Mouse (Mus musculus): ENCODE results near the gene Dnaja3.

DNA sequence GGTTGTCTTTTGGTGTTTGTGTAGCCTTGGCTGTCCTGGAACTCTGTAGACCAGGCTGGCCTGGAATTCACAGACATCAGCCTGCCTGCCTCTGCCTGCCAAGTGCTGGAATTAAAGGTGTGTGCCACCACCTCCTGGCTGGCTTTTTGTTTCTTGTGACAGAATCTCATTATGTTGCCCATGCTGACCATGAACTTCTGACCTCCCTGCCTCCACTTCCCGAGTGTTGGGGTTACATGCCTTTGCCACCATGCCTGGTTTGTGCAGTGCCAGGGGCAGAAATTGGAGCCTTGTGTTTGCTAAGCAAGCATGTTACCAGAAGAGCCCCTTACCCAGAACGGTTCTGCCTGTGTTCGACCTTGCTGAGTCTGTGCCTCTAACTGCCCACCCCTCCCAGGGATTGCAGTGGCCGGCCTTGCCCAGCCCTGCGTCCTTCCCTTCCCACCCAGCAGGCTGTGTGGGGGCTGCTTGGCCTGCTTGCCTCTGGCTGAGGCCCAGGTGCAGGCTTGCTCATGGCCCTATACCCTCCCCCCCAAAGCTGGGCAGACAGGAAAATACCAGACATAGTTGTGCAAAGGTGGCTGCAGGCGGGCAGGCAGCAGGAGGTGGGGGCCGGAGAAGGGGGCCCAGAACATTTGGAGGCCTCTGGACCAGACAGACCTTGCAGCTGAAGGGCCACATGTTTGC is 36.9 kb upstream of the Dnaja3 start:
- no peak for TF ChIP-seq CTCF (IDR thresholded peaks at IDR 0.05; ENCODE audit: control insufficient read depth, insufficient read depth, insufficient read length)
- TF ChIP-seq FOSL1 (IDR thresholded peaks at IDR 0.05; ENCODE audit: insufficient read depth, low read length, poor library complexity, severe bottlenecking): no peak
- TF ChIP-seq MAX (IDR thresholded peaks at IDR 0.05): no peak
- TF ChIP-seq MYOG (IDR thresholded peaks at IDR 0.05; ENCODE audit: control insufficient read depth, extremely low read depth, insufficient read length): no peak

Data from C2C12 (cell line).